Mouse (Mus musculus): Measurements from ENCODE around the gene Tec. TPM values are rescaled to one million over a fixed set of nuclear protein-coding genes. Genes with fewer than 3 reads are reported as not detected.

Tec gene
- polyA plus RNA-seq, 1 experiment from 2014 or later: 3.4 TPM

DNA sequence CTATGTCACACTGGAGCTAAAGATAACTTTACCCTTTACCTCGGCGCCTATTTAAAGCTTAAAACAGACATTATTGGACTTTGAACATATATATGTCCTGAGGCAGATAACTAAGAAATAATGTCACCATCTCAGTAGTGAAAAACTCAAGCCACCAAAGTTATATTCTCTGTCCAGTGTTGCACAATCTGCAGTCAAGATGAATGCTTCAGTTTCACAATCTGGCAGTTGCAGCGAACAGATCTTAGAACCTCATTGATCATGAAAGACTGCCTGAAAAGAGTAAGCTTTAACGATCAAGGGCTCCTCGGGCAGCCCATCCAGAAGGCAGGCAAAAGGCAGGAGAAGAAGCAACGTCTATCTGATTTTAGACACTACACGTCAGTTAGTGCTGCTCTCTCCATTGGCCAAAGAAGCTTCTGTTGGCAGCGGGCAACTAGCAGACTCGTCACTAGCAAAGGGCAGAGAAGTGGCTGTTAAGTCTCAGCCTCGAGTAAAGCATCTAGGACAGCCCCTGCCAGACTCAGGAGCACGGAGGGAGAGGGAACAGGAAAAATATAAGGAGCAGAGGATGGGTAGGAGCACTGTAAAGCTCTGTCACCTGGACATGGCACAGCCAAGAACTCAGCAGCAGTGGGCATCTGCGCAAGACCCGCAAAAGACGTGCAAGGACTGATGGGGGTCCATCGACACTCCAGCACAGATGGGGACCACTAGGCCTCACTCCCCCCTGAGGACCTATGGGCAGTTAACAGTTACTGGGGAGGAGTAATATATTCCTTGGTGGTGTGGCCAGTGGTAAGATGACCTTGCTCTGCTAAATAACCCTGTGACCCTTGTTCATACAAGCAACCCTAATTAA lies 35.1 kb downstream of the Tec start:
- no peaks in the 10 kb centered on the region for H3K4me1 ChIP-seq (replicated peaks)
- H3K9me3 ChIP-seq: no peaks in the 10 kb centered on the region
- no peak overlapping the region for H3K4me3 ChIP-seq (replicated peaks)
- no peak for ATAC-seq (ENCODE audit: insufficient number of reproducible peaks, insufficient read depth, low FRiP score, low TSS enrichment, low read depth)
- H3K36me3 ChIP-seq: no peaks in the 10 kb centered on the region
- no peak overlapping the region for H3K27ac ChIP-seq
- H3K27me3 ChIP-seq: no peaks in the 10 kb centered on the region
- 70% methylated on average over 15 of the region's 15 CpGs for WGBS
- no peak overlapping the region for H3K4me2 ChIP-seq
- no peak overlapping the region for H3K9ac ChIP-seq (replicated peaks)

DNA sequence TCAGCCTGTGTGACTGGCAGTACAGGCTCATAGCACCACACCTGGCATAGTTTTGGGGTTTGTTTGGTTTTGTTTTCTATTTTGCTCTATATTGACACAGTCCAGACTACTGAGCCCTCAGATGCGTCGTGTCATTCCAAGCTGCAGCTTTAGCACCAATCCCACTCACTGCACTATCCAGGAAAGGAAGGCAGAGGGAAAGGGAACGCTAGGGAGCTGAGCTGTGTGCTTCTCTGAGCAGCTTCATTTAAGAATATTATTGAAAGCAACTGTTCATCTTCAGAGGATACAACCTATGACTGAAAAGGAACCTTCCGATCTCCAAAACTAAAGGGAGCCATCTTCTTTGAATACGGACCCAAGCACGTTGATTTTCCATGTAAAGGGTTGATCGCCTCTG lies 36.1 kb downstream of the Tec start:
- no peak overlapping the region for H3K4me3 ChIP-seq (replicated peaks)
- no peaks in the 10 kb centered on the region for H3K9me3 ChIP-seq
- H3K27me3 ChIP-seq: no peaks in the 10 kb centered on the region
- ATAC-seq (ENCODE audit: insufficient number of reproducible peaks, insufficient read depth, low FRiP score, low TSS enrichment, low read depth): no peak
- no peaks in the 10 kb centered on the region for H3K36me3 ChIP-seq
- H3K4me2 ChIP-seq: no peak overlapping the region
- WGBS: 86% methylated on average over 7 of the region's 7 CpGs
- H3K27ac ChIP-seq: no peak overlapping the region
- no peak overlapping the region for H3K9ac ChIP-seq (replicated peaks)
- no peaks in the 10 kb centered on the region for H3K4me1 ChIP-seq (replicated peaks)

DNA sequence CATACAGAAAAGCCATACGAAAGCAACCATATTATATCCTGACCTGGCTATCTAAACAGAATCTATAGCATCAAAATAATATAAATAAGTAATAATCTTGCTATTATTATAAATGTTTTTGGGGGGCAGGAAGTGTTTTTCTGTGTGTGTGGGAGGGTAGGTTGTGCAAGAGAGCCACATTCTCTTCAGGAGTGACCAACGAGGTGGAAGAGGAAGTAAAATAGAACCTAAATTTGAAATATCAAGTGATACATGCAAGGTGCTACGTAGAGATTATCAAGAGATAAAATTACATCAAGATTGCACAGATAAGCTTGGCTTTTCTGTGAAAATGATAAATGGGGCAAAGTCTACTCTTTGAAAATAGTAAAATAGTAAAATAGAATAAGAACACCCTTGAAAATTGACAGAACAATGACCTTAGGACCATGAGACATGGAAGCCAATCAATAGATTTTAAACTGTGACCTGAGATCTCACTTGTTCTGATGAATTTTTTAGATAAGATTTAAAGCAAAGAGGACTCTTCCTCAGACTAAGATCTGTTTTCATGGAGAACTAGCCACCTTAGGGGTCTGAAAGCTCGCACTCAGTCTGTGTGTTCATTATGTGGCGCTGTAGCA lies 37.2 kb downstream of the Tec start:
- Histone ChIP-seq H3K27ac (no peak overlapping the region), H3K4me2 (no peak overlapping the region), H3K9me3 (no peaks in the 10 kb centered on the region), H3K36me3 (no peaks in the 10 kb centered on the region), H3K4me3 (replicated peaks) (no peak overlapping the region), H3K27me3 (no peaks in the 10 kb centered on the region), H3K9ac (replicated peaks) (no peak overlapping the region), H3K4me1 (replicated peaks) (no peaks in the 10 kb centered on the region)
- ATAC-seq (ENCODE audit: insufficient number of reproducible peaks, insufficient read depth, low FRiP score, low TSS enrichment, low read depth): no peak
- WGBS: 91% methylated on average over 5 of the region's 5 CpGs

DNA sequence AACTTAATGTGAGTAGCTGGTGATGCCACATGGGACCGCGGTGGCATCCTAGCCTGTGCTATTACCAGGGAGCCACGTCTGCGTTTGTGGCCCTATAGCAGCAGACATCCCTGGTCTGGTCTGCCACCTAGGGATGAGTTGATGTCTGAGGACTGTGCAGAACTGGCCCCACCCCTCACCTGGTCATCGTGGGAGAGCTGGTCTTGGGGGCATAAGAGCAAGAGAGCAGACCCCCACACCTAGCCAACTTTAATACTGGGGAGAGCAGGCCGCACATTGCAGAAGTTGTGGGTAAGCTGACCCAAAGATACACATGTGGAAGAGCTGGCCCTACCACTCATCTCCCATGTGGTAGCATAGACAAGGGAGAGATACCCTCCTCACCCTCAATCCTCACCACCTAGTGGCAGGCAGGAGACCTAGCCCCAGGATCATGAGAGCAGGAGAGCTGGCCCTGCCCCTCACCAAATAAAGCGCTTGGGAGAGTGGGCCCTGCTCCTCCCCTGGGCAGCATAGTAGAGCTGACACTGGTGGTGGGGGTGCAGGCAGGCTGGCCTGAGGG lies 38.7 kb downstream of the Tec start:
- Histone ChIP-seq H3K27ac (no peak overlapping the region), H3K9ac (replicated peaks) (no peak overlapping the region), H3K36me3 (no peaks in the 10 kb centered on the region), H3K4me1 (replicated peaks) (no peaks in the 10 kb centered on the region), H3K27me3 (no peaks in the 10 kb centered on the region), H3K4me2 (no peak overlapping the region), H3K9me3 (no peaks in the 10 kb centered on the region), H3K4me3 (replicated peaks) (no peak overlapping the region)
- ATAC-seq (ENCODE audit: insufficient number of reproducible peaks, insufficient read depth, low FRiP score, low TSS enrichment, low read depth): no peak
- 89% methylated on average over 7 of the region's 7 CpGs for WGBS

DNA sequence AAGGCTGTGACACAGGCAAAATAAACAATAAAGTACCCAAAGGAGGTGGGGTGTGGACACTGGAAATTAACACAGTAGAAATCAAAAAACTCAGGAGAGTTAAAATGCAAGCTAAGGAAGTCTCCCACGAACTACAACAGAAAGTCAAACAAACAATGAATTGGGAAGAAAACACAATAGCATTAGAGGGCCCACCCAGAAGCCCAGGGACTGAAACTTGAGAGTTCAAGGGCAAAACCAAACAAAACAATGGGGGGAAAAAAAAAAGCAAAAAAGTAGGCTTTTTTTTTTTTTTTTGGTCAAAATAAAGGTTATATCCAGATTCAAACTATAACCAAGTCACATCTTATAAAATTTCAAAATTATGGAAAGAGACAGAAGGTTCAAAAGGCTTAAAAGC lies 39.9 kb downstream of the Tec start:
- Histone ChIP-seq H3K36me3 (no peaks in the 10 kb centered on the region), H3K9me3 (no peaks in the 10 kb centered on the region), H3K27ac (no peak overlapping the region), H3K4me2 (no peak overlapping the region), H3K4me3 (replicated peaks) (no peak overlapping the region), H3K4me1 (replicated peaks) (no peaks in the 10 kb centered on the region), H3K27me3 (no peaks in the 10 kb centered on the region), H3K9ac (replicated peaks) (no peak overlapping the region)
- ATAC-seq (ENCODE audit: insufficient number of reproducible peaks, insufficient read depth, low FRiP score, low TSS enrichment, low read depth): no peak
- 69% methylated on average over 1 of the region's 1 CpGs for WGBS

DNA sequence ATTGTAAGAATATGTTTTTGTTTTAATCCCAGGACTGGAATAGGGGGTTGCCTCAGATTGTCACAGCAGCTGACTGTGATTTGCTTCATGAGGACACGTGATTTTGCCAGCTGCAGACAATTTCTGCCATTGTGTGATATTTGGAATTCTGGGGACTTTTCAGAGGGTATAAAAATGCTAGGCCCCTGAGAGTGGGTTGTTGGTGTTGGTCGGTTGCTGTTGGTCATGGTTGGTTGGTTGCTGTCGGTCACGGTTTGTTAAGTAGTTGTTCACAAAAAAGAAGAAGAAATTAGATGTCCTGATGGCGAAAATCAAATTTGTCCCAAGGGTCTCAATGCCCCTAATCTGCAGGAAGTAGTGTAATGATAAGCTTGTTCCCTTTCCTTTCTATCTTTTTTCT lies 40.8 kb downstream of the Tec start:
- Histone ChIP-seq H3K4me1 (replicated peaks) (no peaks in the 10 kb centered on the region), H3K27me3 (no peaks in the 10 kb centered on the region), H3K9ac (replicated peaks) (no peak overlapping the region), H3K4me3 (replicated peaks) (no peak overlapping the region), H3K36me3 (no peaks in the 10 kb centered on the region), H3K4me2 (no peak overlapping the region), H3K9me3 (no peaks in the 10 kb centered on the region), H3K27ac (no peak overlapping the region)
- WGBS: 85% methylated on average over 5 of the region's 5 CpGs
- no peak for ATAC-seq (ENCODE audit: insufficient number of reproducible peaks, insufficient read depth, low FRiP score, low TSS enrichment, low read depth)

DNA sequence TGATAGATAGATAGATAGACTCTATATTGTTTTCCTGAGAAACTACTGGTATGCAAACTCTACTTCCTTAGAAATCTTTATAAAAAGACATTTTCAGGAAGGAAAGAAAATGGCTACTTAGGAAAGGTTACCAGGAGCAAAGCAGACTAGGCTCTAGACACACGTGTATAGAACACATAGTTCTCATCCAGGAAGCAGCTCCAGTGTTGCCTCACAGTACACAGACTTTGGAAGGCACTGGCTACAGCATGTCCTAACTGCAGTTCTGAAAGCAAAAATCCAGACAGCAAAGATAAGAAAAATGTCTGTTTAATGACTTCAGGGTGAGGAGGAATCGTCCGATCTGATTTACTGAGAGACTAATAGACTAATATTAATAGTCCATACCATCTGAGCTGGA lies 41.8 kb downstream of the Tec start:
- H3K4me3 ChIP-seq (replicated peaks): no peak overlapping the region
- no peaks in the 10 kb centered on the region for H3K4me1 ChIP-seq (replicated peaks)
- no peak overlapping the region for H3K4me2 ChIP-seq
- no peak overlapping the region for H3K9ac ChIP-seq (replicated peaks)
- no peaks in the 10 kb centered on the region for H3K27me3 ChIP-seq
- no peaks in the 10 kb centered on the region for H3K36me3 ChIP-seq
- ATAC-seq (ENCODE audit: insufficient number of reproducible peaks, insufficient read depth, low FRiP score, low TSS enrichment, low read depth): no peak
- 87% methylated on average over 3 of the region's 3 CpGs for WGBS
- H3K9me3 ChIP-seq: no peaks in the 10 kb centered on the region
- no peak overlapping the region for H3K27ac ChIP-seq

DNA sequence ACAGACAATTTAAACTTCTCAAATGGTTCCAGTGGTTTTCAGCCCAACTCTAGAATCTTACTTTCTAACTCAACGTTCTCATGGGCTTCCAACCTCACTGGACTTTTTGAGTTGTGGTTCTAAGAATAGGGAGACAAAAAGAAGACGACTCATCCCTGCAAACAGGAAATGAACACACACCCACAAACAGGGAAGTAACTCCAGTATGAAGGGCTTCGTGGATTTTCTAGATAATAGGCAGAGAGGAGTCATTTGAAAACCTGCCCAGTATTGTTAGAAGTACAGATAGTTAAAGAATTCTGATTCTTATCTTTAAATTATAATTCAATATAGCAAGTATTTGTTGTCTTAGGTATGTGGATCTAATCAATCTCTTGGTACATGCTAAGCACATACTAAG lies 47.6 kb downstream of the Tec start:
- no peak overlapping the region for H3K4me2 ChIP-seq
- ATAC-seq (ENCODE audit: insufficient number of reproducible peaks, insufficient read depth, low FRiP score, low TSS enrichment, low read depth): no peak
- WGBS: 86% methylated on average over 3 of the region's 3 CpGs
- no peak overlapping the region for H3K4me3 ChIP-seq (replicated peaks)
- H3K36me3 ChIP-seq: no peaks in the 10 kb centered on the region
- no peak overlapping the region for H3K27ac ChIP-seq
- H3K4me1 ChIP-seq (replicated peaks): peaks cover 14% of the 10 kb centered on the region
- no peak overlapping the region for H3K9ac ChIP-seq (replicated peaks)
- H3K27me3 ChIP-seq: no peaks in the 10 kb centered on the region
- no peaks in the 10 kb centered on the region for H3K9me3 ChIP-seq

DNA sequence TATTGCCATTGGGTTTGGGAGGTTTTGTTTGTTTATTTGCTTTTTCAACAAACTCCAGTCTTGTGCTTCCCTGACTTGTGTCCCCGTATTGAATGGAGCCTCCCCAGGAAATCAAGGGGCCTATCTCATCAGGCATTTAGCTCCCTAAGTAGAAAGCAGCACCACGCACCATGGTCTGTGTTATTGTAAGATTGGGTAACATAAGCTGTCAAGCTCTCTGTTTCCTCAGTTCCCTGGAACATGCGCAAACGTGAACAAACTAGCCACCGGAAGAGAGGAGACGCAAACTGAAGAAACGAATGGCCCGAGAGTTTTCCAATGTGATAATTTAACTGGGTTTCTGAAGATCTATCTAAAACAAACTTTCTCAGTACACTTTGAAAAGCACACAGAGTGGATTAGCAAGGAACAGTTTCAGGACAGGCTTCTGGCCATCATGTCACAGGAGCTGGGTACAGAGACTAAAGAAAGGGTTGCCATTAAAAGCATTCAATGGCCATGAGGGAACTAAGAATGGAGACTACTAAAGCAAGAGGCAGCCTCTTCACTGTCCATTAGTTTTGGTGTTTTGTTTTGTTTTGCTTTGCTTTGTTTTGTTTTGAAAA lies 48.1 kb downstream of the Tec start:
- WGBS: 91% methylated on average over 8 of the region's 8 CpGs
- H3K36me3 ChIP-seq: no peaks in the 10 kb centered on the region
- no peak overlapping the region for H3K4me2 ChIP-seq
- no peak overlapping the region for H3K4me3 ChIP-seq (replicated peaks)
- no peak for ATAC-seq (ENCODE audit: insufficient number of reproducible peaks, insufficient read depth, low FRiP score, low TSS enrichment, low read depth)
- no peaks in the 10 kb centered on the region for H3K9me3 ChIP-seq
- H3K9ac ChIP-seq (replicated peaks): no peak overlapping the region
- H3K4me1 ChIP-seq (replicated peaks): peaks cover 14% of the 10 kb centered on the region
- no peak overlapping the region for H3K27ac ChIP-seq
- H3K27me3 ChIP-seq: no peaks in the 10 kb centered on the region

DNA sequence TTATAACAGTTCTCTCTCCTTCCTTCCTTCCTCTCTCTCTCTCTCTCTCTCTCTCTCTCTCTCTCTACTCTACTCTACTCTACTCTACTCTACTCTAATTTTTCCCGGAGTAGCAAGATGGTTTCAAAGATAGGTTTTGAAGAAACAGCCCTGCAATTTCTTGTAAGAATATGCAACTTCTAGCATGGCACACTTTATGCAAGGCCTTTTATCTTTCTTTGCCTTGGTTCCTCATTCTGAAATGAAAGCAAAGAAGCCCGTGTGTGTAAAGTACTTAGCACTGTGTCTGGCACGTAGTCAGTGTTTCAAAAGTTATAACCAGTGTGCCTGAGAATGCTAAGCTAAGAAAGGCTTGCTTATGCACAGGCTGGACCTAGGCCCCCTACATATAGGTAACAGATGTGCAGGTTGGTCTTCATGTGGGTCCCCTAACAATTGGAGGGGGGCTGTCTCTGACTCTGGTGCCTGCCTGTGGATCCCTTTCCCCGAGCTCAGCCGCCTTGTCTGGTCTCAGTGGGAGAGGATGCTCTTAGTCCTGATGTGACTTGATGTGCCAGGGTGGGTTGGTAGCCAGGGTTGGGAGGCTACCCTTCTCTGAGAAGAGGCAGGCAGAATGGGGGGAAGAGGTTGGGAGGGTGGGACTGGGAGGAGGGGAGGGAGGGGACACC lies 49.6 kb downstream of the Tec start:
- Histone ChIP-seq H3K9me3 (no peaks in the 10 kb centered on the region), H3K27ac (no peak overlapping the region), H3K9ac (replicated peaks) (no peak overlapping the region), H3K27me3 (no peaks in the 10 kb centered on the region), H3K4me2 (no peak overlapping the region), H3K36me3 (no peaks in the 10 kb centered on the region), H3K4me1 (replicated peaks) (peaks cover 14% of the 10 kb centered on the region), H3K4me3 (replicated peaks) (no peak overlapping the region)
- 88% methylated on average over 5 of the region's 5 CpGs for WGBS
- no peak for ATAC-seq (ENCODE audit: insufficient number of reproducible peaks, insufficient read depth, low FRiP score, low TSS enrichment, low read depth)

DNA sequence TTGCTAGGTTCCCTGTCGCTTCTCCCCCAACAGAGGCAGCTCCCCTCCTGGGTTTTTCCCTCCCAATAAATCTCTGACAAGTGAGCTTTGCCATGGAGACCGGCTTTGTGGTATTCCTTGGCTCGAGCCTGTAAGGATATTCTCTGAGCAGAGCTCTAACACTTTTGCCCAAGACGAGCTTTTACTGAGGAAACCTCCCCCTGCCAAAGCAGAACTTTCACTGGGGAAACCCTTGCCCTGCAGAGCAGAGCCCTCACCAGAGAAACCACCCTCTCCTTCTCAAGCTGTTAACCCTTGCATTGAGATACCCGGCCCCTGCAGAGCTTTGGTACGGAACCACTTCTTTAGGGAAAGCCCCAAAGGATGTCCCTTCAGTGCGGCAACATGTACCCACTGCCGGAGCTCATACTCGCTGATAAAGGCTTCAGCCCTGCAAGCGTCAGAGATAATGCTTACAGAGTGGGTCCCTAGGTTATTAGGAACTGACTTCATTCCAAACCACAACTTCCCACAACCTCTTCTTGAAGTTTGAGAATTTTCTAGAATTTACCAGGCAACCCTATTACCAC lies 50.7 kb downstream of the Tec start:
- H3K9ac ChIP-seq (replicated peaks): no peak overlapping the region
- H3K36me3 ChIP-seq: no peaks in the 10 kb centered on the region
- peak overlapping the region; percentile 15 for H3K4me2 ChIP-seq
- ATAC-seq (ENCODE audit: insufficient number of reproducible peaks, insufficient read depth, low FRiP score, low TSS enrichment, low read depth): no peak
- 33% methylated on average over 10 of the region's 10 CpGs for WGBS
- peaks cover 14% of the 10 kb centered on the region for H3K4me1 ChIP-seq (replicated peaks)
- H3K9me3 ChIP-seq: no peaks in the 10 kb centered on the region
- H3K27ac ChIP-seq: peak overlapping the region; percentile 66
- H3K27me3 ChIP-seq: no peaks in the 10 kb centered on the region
- H3K4me3 ChIP-seq (replicated peaks): no peak overlapping the region

Data from limb, embryonic 12.5 days (tissue).